Mouse (Mus musculus): Measurements from ENCODE around the gene Zfp977.
"Not testable (repeated sequence)": the region's sequence is repeated elsewhere in the genome, so short reads cannot be mapped to it uniquely, and the experiment has no call there.

The Zfp977 gene

GRCm38 (mm10) chr7:42592413-42592812, at the start of gene Zfp977:
TSS of gene Zfp977 (minus strand) at chr7:42592547.
- not testable (repeated sequence) for DNase-seq

DNA sequence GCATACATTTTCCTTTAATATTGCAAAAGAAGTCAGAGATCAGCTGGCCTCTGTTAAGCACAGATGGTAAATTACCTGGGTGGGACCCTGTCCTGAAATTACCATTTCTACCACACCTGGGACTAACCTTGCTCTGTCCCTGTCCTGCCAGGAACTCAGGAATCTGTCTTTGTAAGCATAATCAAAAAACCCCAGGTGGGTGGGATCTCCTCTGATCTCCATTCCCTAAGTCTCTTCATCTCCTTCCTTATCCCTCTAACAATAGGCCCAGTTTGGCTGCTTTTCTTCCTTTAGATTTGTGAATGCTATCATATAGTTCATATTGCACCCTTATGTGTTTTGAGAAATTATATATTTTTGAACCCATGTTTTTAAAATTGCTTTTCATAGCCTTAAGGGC, 38.7 kb upstream of the Zfp977 start:
- DNase-seq, result not testable (repeated sequence)

GRCm38 (mm10) chr7:42595666-42596065, 3.3 kb upstream of the Zfp977 start:
- not testable (repeated sequence) for DNase-seq

DNA sequence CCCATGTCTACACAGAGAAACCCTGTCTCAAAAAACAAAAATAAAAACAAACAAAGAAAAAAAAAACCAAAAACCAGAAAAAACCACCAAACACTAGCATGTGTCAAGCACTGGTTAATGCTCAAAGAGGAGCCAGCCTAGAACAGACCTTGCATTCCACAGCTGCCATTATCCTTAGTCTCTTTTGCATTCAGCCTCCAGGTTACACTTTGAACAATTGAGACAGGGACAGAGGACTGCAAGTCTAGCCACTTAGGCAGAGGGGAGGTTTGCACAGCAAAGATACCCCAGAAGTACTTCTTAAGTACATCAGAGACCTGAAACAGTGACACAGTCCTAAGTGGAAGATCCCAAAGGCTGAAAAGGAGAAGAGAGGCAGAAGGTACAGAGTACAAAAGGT, 1.0 kb downstream of the Zfp977 start:
- not testable (repeated sequence) for DNase-seq

- no peak for DNase-seq
These were observed 13.9 kb downstream of the Zfp977 start, which contains the start of gene Gm21028 for GRCm38 (mm10) chr7:42578488-42578887. TSS of gene Gm21028 (minus strand) at chr7:42578588.

- no peak for DNase-seq
These were observed 40.6 kb downstream of the Zfp977 start for GRCm38 (mm10) chr7:42551766-42552165.
